Mouse (Mus musculus) c-Kit-negative CD71-positive TER-119-positive erythroid progenitor cells, embryonic 14.5 days (primary cell): ENCODE results near the gene Kcnj12.

ENCODE experiments used
- DNase-seq: peaks from one replicate; pipeline ENCODE4 v3.0.0-alpha.2; 2013; ENCODE audit warnings: low read depth, low spot score

Kcnj12 gene

GRCm38 (mm10) chr11:61024996-61025395 lies 2.6 kb downstream of the Kcnj12 start:
- no peak for DNase-seq

GRCm38 (mm10) chr11:61025594-61025993 lies 3.2 kb downstream of the Kcnj12 start:
- no peak for DNase-seq

- DNase-seq, result no peak
These were observed 4.0 kb downstream of the Kcnj12 start for GRCm38 (mm10) chr11:61026381-61026780.

GRCm38 (mm10) chr11:61027160-61027559 lies 4.8 kb downstream of the Kcnj12 start:
- no peak for DNase-seq

GRCm38 (mm10) chr11:61028211-61028950 lies 6.0 kb downstream of the Kcnj12 start:
- DNase-seq, result no peak

GRCm38 (mm10) chr11:61029116-61029740 lies 6.9 kb downstream of the Kcnj12 start:
- DNase-seq, result no peak

- DNase-seq, result no peak
These were observed 7.7 kb downstream of the Kcnj12 start for GRCm38 (mm10) chr11:61029864-61030595.

GRCm38 (mm10) chr11:61031137-61031536 lies 8.8 kb downstream of the Kcnj12 start:
- no peak for DNase-seq

GRCm38 (mm10) chr11:61031658-61032445 lies 9.5 kb downstream of the Kcnj12 start:
- no peak for DNase-seq

GRCm38 (mm10) chr11:61032481-61032880 lies 10.1 kb downstream of the Kcnj12 start:
- DNase-seq, result no peak

GRCm38 (mm10) chr11:61033160-61033559 lies 10.8 kb downstream of the Kcnj12 start:
- DNase-seq, result no peak

GRCm38 (mm10) chr11:61036639-61037038 lies 14.3 kb downstream of the Kcnj12 start:
- DNase-seq, result no peak

- no peak for DNase-seq
These were observed 16.0 kb downstream of the Kcnj12 start for GRCm38 (mm10) chr11:61038277-61038782.

- DNase-seq, result no peak
These were observed 18.7 kb downstream of the Kcnj12 start for GRCm38 (mm10) chr11:61040856-61041652.

GRCm38 (mm10) chr11:61042593-61042992 lies 20.2 kb downstream of the Kcnj12 start:
- no peak for DNase-seq

- DNase-seq, result no peak
These were observed 21.0 kb downstream of the Kcnj12 start for GRCm38 (mm10) chr11:61043055-61043992.

- no peak for DNase-seq
These were observed 22.4 kb downstream of the Kcnj12 start for GRCm38 (mm10) chr11:61044741-61045140.

- no peak for DNase-seq
These were observed 25.1 kb downstream of the Kcnj12 start for GRCm38 (mm10) chr11:61047441-61047840.

- no peak for DNase-seq
These were observed 28.8 kb downstream of the Kcnj12 start for GRCm38 (mm10) chr11:61051151-61051550.

GRCm38 (mm10) chr11:61056871-61057270 lies 34.5 kb downstream of the Kcnj12 start:
- DNase-seq, result no peak
